Mouse (Mus musculus): Measurements from ENCODE around the gene Trappc2. TPM values are rescaled to one million over a fixed set of nuclear protein-coding genes. Genes with fewer than 3 reads are reported as not detected.

Trappc2 gene
- 10 to 100 TPM; 23.7 to 23.8 TPM for polyA plus RNA-seq (2017; shearing (Covaris generic))

DNA sequence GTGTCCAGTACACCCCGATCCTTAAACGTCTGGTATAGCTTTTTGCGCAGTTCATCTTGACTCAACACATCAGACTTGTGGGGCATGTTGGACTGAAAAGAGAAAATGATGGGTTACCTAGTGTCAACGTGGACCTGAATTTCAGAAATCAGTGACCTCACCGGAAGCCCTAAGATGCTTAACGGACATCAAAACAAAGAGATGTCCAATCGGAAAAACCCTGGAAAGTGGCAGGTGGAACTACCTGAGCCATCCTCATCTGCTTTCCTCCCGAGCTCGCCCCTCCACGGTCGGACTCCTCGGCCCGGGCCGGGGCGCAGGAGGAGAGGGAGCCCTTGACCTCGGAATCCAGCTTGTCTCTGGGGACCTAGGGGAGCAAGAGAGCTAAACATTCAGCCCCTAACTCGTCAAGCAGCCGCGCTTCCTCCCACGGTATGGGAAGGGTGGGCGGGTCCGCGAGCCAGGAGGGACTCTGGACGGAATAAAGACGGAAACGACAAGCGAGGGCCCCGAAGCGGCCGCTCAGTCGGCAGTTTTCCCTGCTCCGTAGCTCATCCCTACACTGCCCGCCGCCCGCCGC lies at the start of gene Trappc2:
TSS of gene Trappc2 (plus strand) at position 539 of the 580 bp plus-strand sequence.

DNA sequence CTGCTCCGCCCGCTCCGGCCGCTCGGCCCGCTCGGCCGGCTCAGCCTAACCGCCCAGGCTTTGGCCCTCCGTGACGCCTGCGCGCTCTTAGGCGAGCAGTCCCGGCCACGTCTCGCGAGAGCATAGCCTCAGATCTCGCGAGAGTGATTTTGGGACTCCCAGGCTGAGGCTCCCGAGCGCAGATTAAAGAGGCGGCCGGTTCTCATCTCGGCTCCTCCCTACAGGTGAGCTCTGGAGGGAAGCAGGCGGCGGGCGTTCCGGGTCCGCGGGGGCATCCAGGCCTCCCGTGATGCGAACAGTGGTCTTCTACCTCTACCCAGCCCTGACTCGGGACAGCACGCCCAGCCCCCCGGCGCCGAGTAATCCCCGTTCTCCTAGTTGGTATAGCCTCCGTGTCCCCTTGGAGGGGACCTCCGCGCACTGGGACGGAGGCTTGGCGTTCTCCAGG lies 266 bp downstream of the Trappc2 start, which contains the start of gene Ofd1:
TSS of gene Ofd1 (minus strand) at position 89 of the 448 bp plus-strand sequence.

DNA sequence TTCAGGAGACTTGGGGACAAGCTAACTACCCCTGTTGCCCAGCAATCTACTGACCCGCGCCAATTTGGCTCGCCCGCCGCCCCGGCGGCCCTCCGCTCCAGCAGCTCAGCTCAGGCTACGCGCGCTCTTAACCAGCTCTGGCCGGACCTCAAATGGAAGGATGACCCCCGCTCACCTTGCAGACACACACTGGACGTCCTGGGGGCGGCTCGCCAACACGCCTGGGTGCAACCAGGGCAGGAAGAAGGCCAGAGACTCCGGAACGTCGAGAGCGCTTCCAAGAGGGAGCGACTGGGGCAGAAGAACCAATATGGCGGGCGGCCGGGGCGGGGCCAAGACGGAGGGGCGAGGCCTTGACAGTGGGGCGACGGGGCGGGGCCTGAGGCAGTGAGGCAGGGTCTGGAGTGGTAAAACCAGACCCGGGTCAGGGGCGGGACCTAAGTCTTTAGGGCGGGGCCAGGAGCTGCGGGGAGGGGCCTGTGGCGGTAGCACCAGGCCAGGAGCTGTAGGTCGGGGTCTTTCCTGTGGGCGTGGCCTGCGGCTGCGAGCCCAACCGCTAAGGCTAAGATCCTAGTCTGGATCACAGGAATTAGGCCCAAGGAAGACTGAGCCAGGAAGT lies 39.1 kb downstream of the Trappc2 start, which contains the start of gene Rab9:
TSS of gene Rab9 (minus strand) at position 503 of the 619 bp plus-strand sequence.

Other genes starting within 250 kb of the Trappc2 start
- 10 to 100 TPM; 11.2 to 17.4 TPM for gene Gpm6b, start 201.7 kb upstream of the Trappc2 start, polyA plus RNA-seq (2017; shearing (Covaris generic))
- gene Ofd1, start 130 bp downstream of the Trappc2 start, polyA plus RNA-seq (2017; shearing (Covaris generic)) = 10 to 100 TPM in 1 of 2 experiments, 1 to 10 TPM in 1; 8.3 to 10.6 TPM
- 10 to 100 TPM; 27.6 to 31.7 TPM for gene Rab9, start 39.3 kb downstream of the Trappc2 start, polyA plus RNA-seq (2017; shearing (Covaris generic))
- 1 to 10 TPM; 6.7 to 8.0 TPM for gene Tceanc, start 78.0 kb downstream of the Trappc2 start, polyA plus RNA-seq (2017; shearing (Covaris generic))
- gene Egfl6, start 145.1 kb downstream of the Trappc2 start, polyA plus RNA-seq (2017; shearing (Covaris generic)) = under 1 TPM in 1 of 2 experiments, not detected in 1; 0.54 TPM